Mouse (Mus musculus) heart, adult 9 months (tissue): ENCODE measurements around the gene Slc7a10.

ENCODE experiments used
- DNase-seq, 2 experiments: peaks; one replicate each; pipeline ENCODE4 v3.0.0; 2022; ENCODE audit warnings: low spot score in 2 of 2

The Slc7a10 gene

GRCm38 (mm10) chr7:35172519-35172918 is 13.7 kb upstream of the Slc7a10 start:
- no peak for DNase-seq

GRCm38 (mm10) chr7:35175533-35175932 is 10.7 kb upstream of the Slc7a10 start:
- DNase-seq = no peak

- no peak for DNase-seq
These were observed 9.5 kb upstream of the Slc7a10 start for GRCm38 (mm10) chr7:35176412-35177381.

- DNase-seq = no peak
These were observed 1.1 kb upstream of the Slc7a10 start for GRCm38 (mm10) chr7:35184833-35185724.

- DNase-seq = no peak
These were observed 3.5 kb downstream of the Slc7a10 start for GRCm38 (mm10) chr7:35189699-35190098.

- DNase-seq = no peak
These were observed 5.1 kb downstream of the Slc7a10 start for GRCm38 (mm10) chr7:35191276-35191675.

GRCm38 (mm10) chr7:35197022-35197421 is 10.8 kb downstream of the Slc7a10 start:
- no peak for DNase-seq

- DNase-seq = no peak
These were observed 13.0 kb downstream of the Slc7a10 start for GRCm38 (mm10) chr7:35198981-35199754.

- DNase-seq = no peak
These were observed 13.6 kb downstream of the Slc7a10 start for GRCm38 (mm10) chr7:35199755-35200154.

- no peak for DNase-seq
These were observed 25.6 kb downstream of the Slc7a10 start for GRCm38 (mm10) chr7:35211791-35212190.

GRCm38 (mm10) chr7:35214442-35215222 is 28.4 kb downstream of the Slc7a10 start:
- no peak for DNase-seq

- DNase-seq = peak; percentile 54 to 71
These were observed 29.0 kb downstream of the Slc7a10 start, which contains the start of gene Lrp3 for GRCm38 (mm10) chr7:35215225-35215624. Lrp3 (minus strand) TSS chr7:35215498.

GRCm38 (mm10) chr7:35215731-35216130 is 29.5 kb downstream of the Slc7a10 start:
- DNase-seq = no peak

- DNase-seq = no peak
These were observed 34.6 kb downstream of the Slc7a10 start for GRCm38 (mm10) chr7:35220694-35221365.

- no peak for DNase-seq
These were observed 44.1 kb downstream of the Slc7a10 start for GRCm38 (mm10) chr7:35230333-35230732.

- no peak for DNase-seq
These were observed 46.7 kb downstream of the Slc7a10 start for GRCm38 (mm10) chr7:35232796-35233455.

- no peak for DNase-seq
These were observed 47.7 kb downstream of the Slc7a10 start for GRCm38 (mm10) chr7:35233861-35234260.

GRCm38 (mm10) chr7:35234361-35235245 is 48.4 kb downstream of the Slc7a10 start:
- DNase-seq = peak; percentile 91 to 98

- DNase-seq = peak; percentile 29 to 55
These were observed 49.1 kb downstream of the Slc7a10 start for GRCm38 (mm10) chr7:35235308-35235707.
